Mouse (Mus musculus): ENCODE measurements at regions not wholly inside any gene's neighbourhood (a gene's known extent, or its start where the extent isn't known, plus 50 kb on each side); places are given as distances from the start of the nearest gene placed in this dataset.

DNA sequence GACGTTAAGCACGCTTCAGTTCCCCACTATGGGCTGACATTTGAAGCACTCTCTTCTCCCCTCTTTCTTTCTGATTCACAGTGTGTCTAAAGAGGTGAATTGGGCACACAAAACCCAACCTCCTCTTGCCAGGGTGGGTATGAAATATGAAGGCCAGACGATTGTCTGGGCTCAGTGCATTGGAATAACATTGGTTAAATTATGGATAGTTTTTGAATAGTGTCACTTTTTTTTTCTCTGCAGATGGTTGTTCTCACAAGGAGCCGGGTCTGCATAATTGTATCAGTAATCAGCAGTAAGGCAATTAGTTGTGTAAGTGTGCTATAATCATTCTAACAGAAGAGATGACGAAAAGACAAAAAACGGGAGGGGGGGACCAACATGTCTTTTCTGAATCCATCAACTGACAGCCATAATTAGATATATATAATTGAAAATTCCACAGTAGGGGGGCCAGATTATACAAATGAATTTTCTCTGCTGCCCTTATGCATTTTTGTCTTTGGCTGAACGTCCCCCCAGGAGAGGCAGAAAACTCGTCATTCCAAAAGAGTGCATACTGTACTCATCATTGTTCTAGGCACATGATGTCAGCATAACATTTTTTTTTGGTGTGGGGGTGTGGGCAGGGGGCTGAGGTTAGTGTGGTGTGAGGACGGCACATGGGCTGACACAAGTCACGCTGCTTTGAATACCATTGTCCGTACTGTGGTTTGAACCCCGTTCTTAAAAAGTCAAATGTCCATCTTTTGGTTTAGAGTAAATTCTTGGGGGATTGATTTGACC is 280.7 kb upstream of the Sall1 start:
- ATAC-seq (ENCODE audit: insufficient read depth) (no peak), DNase-seq (no peak)
- no peaks in the 10 kb centered on the region for H3K36me3 ChIP-seq (ENCODE audit: insufficient read depth)
- TF ChIP-seq CTCF (IDR thresholded peaks at IDR 0.05; ENCODE audit: low read depth): no peak
- no peaks in the 10 kb centered on the region for H3K4me1 ChIP-seq (ENCODE audit: insufficient read depth)
- no peak overlapping the region for H3K4me3 ChIP-seq (ENCODE audit: low read depth, low read length)
- no peaks in the 10 kb centered on the region for H3K27me3 ChIP-seq (ENCODE audit: insufficient read depth, low read length)
- WGBS: 58% methylated on average over 12 of the region's 12 CpGs
- H3K9ac ChIP-seq: no peak overlapping the region
- H3K9me3 ChIP-seq (ENCODE audit: low read depth, low read length): no peaks in the 10 kb centered on the region
- no peak overlapping the region for H3K4me2 ChIP-seq
- no peak overlapping the region for H3K27ac ChIP-seq (ENCODE audit: low read depth)

DNA sequence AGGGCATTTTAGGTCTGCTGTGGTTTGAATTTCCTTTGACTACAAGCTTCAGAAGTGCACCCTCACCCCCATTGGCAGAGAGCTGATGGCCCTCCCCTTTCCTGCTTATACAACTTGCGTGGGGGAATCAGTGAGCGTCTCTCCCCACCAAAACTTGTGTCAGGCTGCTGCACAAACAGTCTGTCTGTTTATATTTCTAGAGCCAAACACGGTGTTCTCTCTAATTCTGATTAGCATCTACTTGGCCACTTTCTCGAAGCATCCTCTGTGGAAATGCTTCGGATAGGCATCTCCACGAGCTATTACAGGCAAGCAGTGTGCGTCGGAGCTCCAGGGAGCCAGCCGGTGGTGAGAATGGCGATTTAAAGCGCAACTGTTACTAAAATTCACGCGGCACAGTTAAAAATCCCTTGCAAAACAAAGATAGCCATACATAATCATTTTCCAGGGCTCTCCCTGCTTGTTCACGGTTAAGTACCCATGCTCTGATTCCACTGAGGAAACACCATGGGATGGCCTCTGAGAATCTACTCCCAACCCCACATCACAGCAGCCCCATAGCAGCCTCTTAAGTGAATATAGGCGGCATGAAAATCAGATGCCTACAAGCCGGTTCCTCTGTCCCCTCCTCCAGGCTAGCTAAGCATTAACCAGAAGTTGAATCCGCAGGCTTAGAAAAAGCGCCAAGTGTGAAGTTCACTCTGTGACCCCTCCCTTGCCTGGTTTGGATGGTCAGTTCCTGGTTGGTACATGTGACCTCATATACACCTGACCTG is 273.7 kb upstream of the Sall1 start:
- Histone ChIP-seq H3K4me2 (peak overlapping the region; percentile 51), H3K27ac (ENCODE audit: low read depth) (no peak overlapping the region), H3K36me3 (ENCODE audit: insufficient read depth) (no peaks in the 10 kb centered on the region), H3K9ac (no peak overlapping the region), H3K27me3 (ENCODE audit: insufficient read depth, low read length) (no peaks in the 10 kb centered on the region), H3K4me3 (ENCODE audit: low read depth, low read length) (0 out of 2 replicates have a peak overlapping the region, but pooled peaks have one; percentile 0), H3K4me1 (ENCODE audit: insufficient read depth) (peaks cover 4% of the 10 kb centered on the region; the same call in 1 of the 2 replicates), H3K9me3 (ENCODE audit: low read depth, low read length) (no peaks in the 10 kb centered on the region)
- DNase-seq (peak; percentile 38), ATAC-seq (ENCODE audit: insufficient read depth) (no peak; the same call in 1 of the 2 replicates)
- 18% methylated on average over 18 of the region's 18 CpGs for WGBS
- no peak for TF ChIP-seq CTCF (IDR thresholded peaks at IDR 0.05; ENCODE audit: low read depth)

DNA sequence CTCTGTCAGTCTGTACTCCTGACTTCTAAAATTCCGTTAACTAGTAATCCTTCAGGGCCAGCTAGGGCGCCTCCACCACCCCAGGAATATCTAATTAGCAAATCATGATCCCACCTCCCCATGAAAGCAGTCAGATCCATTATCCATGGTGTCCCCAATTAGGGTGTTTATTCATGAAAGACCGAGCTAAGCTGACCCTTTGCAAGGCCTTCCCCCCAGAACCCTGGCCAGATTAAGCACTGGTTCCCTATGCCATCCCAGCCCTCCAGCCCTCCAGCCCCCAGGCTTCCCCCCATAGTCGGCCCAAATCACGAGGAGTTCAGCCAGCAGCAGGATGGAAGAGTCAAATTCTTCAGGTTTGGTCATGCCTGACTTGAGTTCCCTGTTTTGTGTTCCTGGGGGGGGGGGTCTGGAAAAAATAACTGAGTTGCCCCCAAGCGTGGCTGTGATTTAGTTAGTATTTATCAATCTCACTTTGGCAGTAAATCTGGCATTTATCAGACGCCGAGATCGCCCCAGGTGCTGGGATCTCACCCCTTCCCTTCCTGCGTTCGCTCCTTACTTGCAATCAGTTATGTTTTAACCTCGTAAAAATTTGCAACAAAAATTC is 272.7 kb upstream of the Sall1 start:
- Histone ChIP-seq H3K9me3 (ENCODE audit: low read depth, low read length) (no peaks in the 10 kb centered on the region), H3K9ac (no peak overlapping the region), H3K4me1 (ENCODE audit: insufficient read depth) (peaks cover 4% of the 10 kb centered on the region; the same call in 1 of the 2 replicates), H3K27me3 (ENCODE audit: insufficient read depth, low read length) (no peaks in the 10 kb centered on the region), H3K27ac (ENCODE audit: low read depth) (no peak overlapping the region), H3K4me2 (no peak overlapping the region), H3K36me3 (ENCODE audit: insufficient read depth) (no peaks in the 10 kb centered on the region), H3K4me3 (ENCODE audit: low read depth, low read length) (no peak overlapping the region)
- WGBS: 58% methylated on average over 12 of the region's 12 CpGs
- TF ChIP-seq CTCF (IDR thresholded peaks at IDR 0.05; ENCODE audit: low read depth): no peak
- ATAC-seq (ENCODE audit: insufficient read depth): no peak
- no peak for DNase-seq

DNA sequence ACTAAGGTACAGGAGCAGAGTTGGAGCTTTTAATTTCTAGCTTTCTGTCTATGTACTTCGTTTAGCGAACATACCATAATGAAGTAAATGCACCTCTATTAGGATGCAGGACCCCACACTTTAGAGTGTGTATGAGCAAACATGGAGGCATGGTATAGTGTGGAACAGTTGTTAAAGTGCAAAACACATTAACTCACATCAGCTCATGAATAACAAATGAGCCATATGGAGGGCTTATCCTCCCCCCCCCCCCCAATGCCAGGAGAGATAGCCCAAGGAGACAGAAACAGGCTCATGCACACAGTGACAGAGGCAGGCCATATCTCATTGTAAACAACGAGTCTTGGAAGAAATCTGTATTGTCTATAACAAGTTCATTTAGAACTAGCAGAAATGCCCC is 270.9 kb upstream of the Sall1 start:
- DNase-seq: no peak
- H3K36me3 ChIP-seq (ENCODE audit: insufficient read depth): no peaks in the 10 kb centered on the region
- peaks cover 4% of the 10 kb centered on the region; the same call in 1 of the 2 replicates for H3K4me1 ChIP-seq (ENCODE audit: insufficient read depth)
- no peak overlapping the region for H3K27ac ChIP-seq (ENCODE audit: low read depth)
- no peak for ATAC-seq (ENCODE audit: insufficient read depth)
- no peak overlapping the region for H3K4me3 ChIP-seq (ENCODE audit: low read depth, low read length)
- 73% methylated on average over 3 of the region's 3 CpGs for WGBS
- no peak overlapping the region for H3K4me2 ChIP-seq
- no peak for TF ChIP-seq CTCF (IDR thresholded peaks at IDR 0.05; ENCODE audit: low read depth)
- H3K9me3 ChIP-seq (ENCODE audit: low read depth, low read length): no peaks in the 10 kb centered on the region
- H3K27me3 ChIP-seq (ENCODE audit: insufficient read depth, low read length): no peaks in the 10 kb centered on the region
- no peak overlapping the region for H3K9ac ChIP-seq

DNA sequence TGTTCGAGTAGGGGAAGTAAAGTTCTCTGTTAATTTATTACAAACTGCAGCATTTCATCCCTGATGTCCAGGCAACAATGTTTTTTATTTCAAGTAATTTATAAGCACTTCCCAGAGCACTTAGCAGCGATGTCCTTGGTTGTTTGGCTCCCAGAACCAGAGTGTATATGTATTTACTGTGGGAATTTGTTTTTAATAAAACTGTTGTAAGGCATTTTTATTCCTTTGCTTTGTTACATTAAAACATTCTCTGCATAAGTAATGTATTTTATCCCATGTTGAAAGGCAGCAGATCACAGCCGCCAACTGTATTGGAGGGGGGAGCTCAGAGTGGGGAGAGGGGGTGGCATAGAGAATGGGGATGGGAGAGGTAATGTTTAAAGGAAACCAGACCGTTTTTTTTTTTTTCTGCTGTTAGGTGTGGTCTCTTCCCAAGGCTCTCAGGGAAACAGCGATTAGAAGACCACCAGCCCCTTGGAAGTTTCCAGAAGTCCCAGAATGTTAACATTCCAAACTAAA is 266.8 kb upstream of the Sall1 start:
- Histone ChIP-seq H3K4me2 (no peak overlapping the region), H3K27me3 (ENCODE audit: insufficient read depth, low read length) (no peaks in the 10 kb centered on the region), H3K4me1 (ENCODE audit: insufficient read depth) (no peaks in the 10 kb centered on the region), H3K9me3 (ENCODE audit: low read depth, low read length) (no peaks in the 10 kb centered on the region), H3K4me3 (ENCODE audit: low read depth, low read length) (no peak overlapping the region), H3K9ac (no peak overlapping the region), H3K27ac (ENCODE audit: low read depth) (no peak overlapping the region), H3K36me3 (ENCODE audit: insufficient read depth) (no peaks in the 10 kb centered on the region)
- no peak for TF ChIP-seq CTCF (IDR thresholded peaks at IDR 0.05; ENCODE audit: low read depth)
- ATAC-seq (ENCODE audit: insufficient read depth) (no peak), DNase-seq (no peak)
- 45% methylated on average over 5 of the region's 5 CpGs for WGBS

DNA sequence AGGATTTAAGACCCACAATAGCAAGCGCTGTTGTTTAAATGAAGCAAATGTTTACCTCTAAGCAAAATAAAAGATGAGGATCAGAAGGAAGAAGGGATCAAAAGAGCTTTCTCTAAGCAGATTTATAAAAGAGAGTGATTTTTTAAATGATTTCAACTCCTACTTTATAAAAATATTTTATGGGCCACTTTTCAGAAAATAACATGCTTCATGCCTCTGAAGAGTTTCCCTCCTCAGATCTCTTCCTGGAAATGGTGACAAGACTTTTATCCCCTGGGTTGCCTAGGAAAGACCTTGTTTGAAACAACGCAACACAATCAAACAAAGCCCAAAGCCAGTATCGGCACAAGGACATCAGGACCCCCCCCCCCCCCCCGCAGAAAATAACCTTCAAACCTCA is 265.6 kb upstream of the Sall1 start:
- ATAC-seq (ENCODE audit: insufficient read depth): no peak
- H3K27me3 ChIP-seq (ENCODE audit: insufficient read depth, low read length): no peaks in the 10 kb centered on the region
- H3K27ac ChIP-seq (ENCODE audit: low read depth): no peak overlapping the region
- TF ChIP-seq CTCF (IDR thresholded peaks at IDR 0.05; ENCODE audit: low read depth): no peak
- DNase-seq: no peak
- no peak overlapping the region for H3K4me2 ChIP-seq
- no peak overlapping the region for H3K9ac ChIP-seq
- H3K4me3 ChIP-seq (ENCODE audit: low read depth, low read length): no peak overlapping the region
- no peaks in the 10 kb centered on the region for H3K36me3 ChIP-seq (ENCODE audit: insufficient read depth)
- no peaks in the 10 kb centered on the region for H3K4me1 ChIP-seq (ENCODE audit: insufficient read depth)
- no peaks in the 10 kb centered on the region for H3K9me3 ChIP-seq (ENCODE audit: low read depth, low read length)
- WGBS: 15% methylated on average over 4 of the region's 4 CpGs

DNA sequence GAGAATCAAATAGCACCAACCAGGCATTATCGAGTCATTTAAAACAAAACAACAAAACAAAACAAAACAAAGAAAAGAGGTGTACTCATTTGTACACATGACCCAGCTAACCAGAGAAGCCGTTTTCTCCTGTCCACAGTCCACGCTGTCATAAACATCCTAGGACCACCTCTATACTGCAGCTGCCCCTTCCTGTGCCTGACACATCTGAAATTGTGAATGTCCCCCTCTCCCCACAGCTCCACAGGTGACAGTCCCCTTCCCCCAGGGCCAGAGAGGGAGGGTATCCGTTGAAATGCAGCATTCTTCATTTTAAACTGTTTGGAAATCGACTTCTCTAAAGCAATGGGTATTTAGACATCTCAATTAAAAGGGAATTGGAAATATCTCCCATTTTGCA is 265.0 kb upstream of the Sall1 start:
- Histone ChIP-seq H3K9me3 (ENCODE audit: low read depth, low read length) (no peaks in the 10 kb centered on the region), H3K27ac (ENCODE audit: low read depth) (no peak overlapping the region), H3K9ac (no peak overlapping the region), H3K4me1 (ENCODE audit: insufficient read depth) (no peaks in the 10 kb centered on the region), H3K27me3 (ENCODE audit: insufficient read depth, low read length) (no peaks in the 10 kb centered on the region), H3K36me3 (ENCODE audit: insufficient read depth) (no peaks in the 10 kb centered on the region), H3K4me2 (no peak overlapping the region), H3K4me3 (ENCODE audit: low read depth, low read length) (no peak overlapping the region)
- ATAC-seq (ENCODE audit: insufficient read depth) (no peak), DNase-seq (no peak)
- no peak for TF ChIP-seq CTCF (IDR thresholded peaks at IDR 0.05; ENCODE audit: low read depth)
- WGBS: 32% methylated on average over 5 of the region's 5 CpGs
